Mouse (Mus musculus) liver, postnatal 0 days (tissue): ENCODE measurements around the gene Emp1.

ENCODE experiments used
- CTCF ChIP-seq: sonication (generic); IDR thresholded peaks from 2 replicates; pipeline ENCODE4 v1.5.1; 2016; ENCODE audit warnings: antibody characterized with exemption, low read depth
- EP300 ChIP-seq: IDR thresholded peaks from 2 replicates; pipeline ENCODE4 v1.6.1; 2016; ENCODE audit warnings: antibody characterized with exemption, low read depth, mild to moderate bottlenecking

DNA sequence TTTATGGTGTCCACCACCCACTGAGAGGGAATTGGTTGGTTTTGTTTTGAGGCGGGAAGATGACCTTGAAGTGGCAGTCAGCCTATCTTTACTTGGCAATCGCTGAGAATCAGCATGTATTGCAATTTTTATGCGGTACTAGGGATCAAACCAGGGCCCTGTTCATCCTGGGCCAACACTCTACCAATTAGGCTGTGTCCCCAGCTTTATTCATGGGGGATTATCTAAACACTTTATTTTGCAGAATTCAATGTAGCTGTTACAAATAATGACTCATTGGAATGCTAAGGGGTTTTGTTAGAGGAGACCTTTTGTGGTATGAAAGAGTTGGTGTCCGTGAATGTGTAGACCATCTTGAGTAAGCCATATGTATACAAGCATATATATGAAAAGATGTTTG lies 9.8 kb upstream of the Emp1 start:
- no peak for TF ChIP-seq CTCF
- no peak for TF ChIP-seq EP300
